Mouse (Mus musculus): ENCODE measurements around the gene Pafah1b3. TPM values are rescaled to one million over a fixed set of nuclear protein-coding genes. Genes with fewer than 3 reads are reported as not detected.

The Pafah1b3 gene
- polyA plus RNA-seq, 1 experiment from 2014 or later = 635 TPM

- Histone ChIP-seq H3K4me3 (ENCODE audit: low read depth, low read length) (no peak overlapping the region), H3K27me3 (replicated peaks; ENCODE audit: control insufficient read depth, insufficient read depth, low read length) (peaks cover 27% of the 10 kb centered on the region), H3K27ac (ENCODE audit: low read depth, low read length) (no peak overlapping the region), H3K9me3 (replicated peaks; ENCODE audit: control insufficient read depth, low read length) (no peaks in the 10 kb centered on the region), H3K36me3 (ENCODE audit: control insufficient read depth, insufficient read depth, low read length) (no peaks in the 10 kb centered on the region), H3K4me1 (ENCODE audit: control insufficient read depth, insufficient read depth, low read length) (0 out of 2 replicates have a peak, but pooled peaks cover 4% of the 10 kb centered on the region), H3K4me2 (ENCODE audit: low read length) (no peak overlapping the region), H3K9ac (ENCODE audit: low read length) (no peak overlapping the region)
- no peak for ATAC-seq
- DNase-seq (ENCODE audit: low spot score) = no peak
- 55% methylated on average over 17 of the region's 17 CpGs for WGBS
These were observed 11.0 kb upstream of the Pafah1b3 start for GRCm38 (mm10) chr7:25308702-25309318.

GRCm38 (mm10) chr7:25306614-25306996, 8.8 kb upstream of the Pafah1b3 start:
- H3K27me3 ChIP-seq (replicated peaks; ENCODE audit: control insufficient read depth, insufficient read depth, low read length) = peaks cover 7% of the 10 kb centered on the region; the same call in 1 of the 2 replicates

DNA sequence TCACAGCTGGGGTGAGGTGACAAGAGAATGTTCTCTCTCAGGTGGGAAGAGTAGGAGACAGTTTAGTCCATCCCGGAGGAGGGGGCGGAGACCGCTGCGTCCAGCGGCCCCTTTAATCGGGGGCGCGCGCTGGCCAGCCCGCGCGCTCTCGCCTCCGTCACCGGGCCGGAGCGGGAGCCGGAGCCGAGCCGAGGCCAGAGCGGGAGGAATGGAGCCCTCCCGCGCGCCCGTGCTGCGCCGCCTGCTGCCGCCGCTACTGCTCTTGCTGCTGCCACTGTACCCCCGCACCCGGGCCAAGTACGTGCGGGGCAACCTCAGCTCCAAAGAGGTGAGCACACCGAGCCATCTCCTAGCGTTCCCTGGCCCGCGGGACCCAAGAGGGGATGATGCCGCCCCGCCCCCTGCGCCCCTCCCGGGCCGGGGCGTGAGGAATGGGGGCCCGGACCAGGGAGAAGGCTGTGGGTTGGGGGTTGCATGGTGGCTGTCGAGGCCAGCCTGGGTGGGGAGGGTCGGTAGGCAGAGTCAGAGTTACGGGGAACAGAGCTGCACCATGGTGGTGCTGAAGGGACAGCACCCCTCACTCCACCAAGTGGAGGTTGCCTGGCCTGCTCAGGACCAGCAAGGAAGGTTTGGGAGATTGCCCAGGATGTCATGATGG, 8.3 kb upstream of the Pafah1b3 start, which contains the start of gene Tmem145:
TSS of gene Tmem145 (plus strand) at position 151 of the 658 bp plus-strand sequence.
- ATAC-seq (peak; percentile 78), DNase-seq (ENCODE audit: low spot score) (peak; percentile 69)
- Histone ChIP-seq H3K27ac (ENCODE audit: low read depth, low read length) (peak within 1 kb of the TSS; percentile 85), H3K9me3 (replicated peaks; ENCODE audit: control insufficient read depth, low read length) (no peaks in the 10 kb centered on the region), H3K9ac (ENCODE audit: low read length) (peak within 1 kb of the TSS; percentile 83), H3K27me3 (replicated peaks; ENCODE audit: control insufficient read depth, insufficient read depth, low read length) (peaks cover 2% of the 10 kb centered on the region; the same call in 1 of the 2 replicates), H3K36me3 (ENCODE audit: control insufficient read depth, insufficient read depth, low read length) (no peaks in the 10 kb centered on the region), H3K4me2 (ENCODE audit: low read length) (peak within 1 kb of the TSS; percentile 87), H3K4me3 (ENCODE audit: low read depth, low read length) (peak within 1 kb of the TSS; percentile 62), H3K4me1 (ENCODE audit: control insufficient read depth, insufficient read depth, low read length) (0 out of 2 replicates have a peak, but pooled peaks cover 4% of the 10 kb centered on the region)
- under 1% methylated on average over 43 of the region's 47 CpGs for WGBS

More at GRCm38 (mm10) chr7:25306614-25306996, 8.8 kb upstream of the Pafah1b3 start:
- WGBS = 30% methylated on average over 2 of the region's 2 CpGs
- Histone ChIP-seq H3K4me2 (ENCODE audit: low read length) (peak overlapping the region; percentile 87; the same call in 1 of the 2 replicates), H3K4me1 (ENCODE audit: control insufficient read depth, insufficient read depth, low read length) (0 out of 2 replicates have a peak, but pooled peaks cover 4% of the 10 kb centered on the region), H3K4me3 (ENCODE audit: low read depth, low read length) (peak overlapping the region; percentile 62), H3K9ac (ENCODE audit: low read length) (peak overlapping the region; percentile 83; the same call in 1 of the 2 replicates), H3K36me3 (ENCODE audit: control insufficient read depth, insufficient read depth, low read length) (no peaks in the 10 kb centered on the region), H3K27ac (ENCODE audit: low read depth, low read length) (no peak overlapping the region), H3K9me3 (replicated peaks; ENCODE audit: control insufficient read depth, low read length) (no peaks in the 10 kb centered on the region)
- ATAC-seq (peak; percentile 27; the same call in 1 of the 2 replicates), DNase-seq (ENCODE audit: low spot score) (no peak)

- no peak overlapping the region for H3K27ac ChIP-seq (ENCODE audit: low read depth, low read length)
- H3K4me2 ChIP-seq (ENCODE audit: low read length) = peak overlapping the region; percentile 87
- DNase-seq (ENCODE audit: low spot score) (no peak), ATAC-seq (peak; percentile 41; the same call in 1 of the 2 replicates)
- 0% methylated on average over 2 of the region's 2 CpGs for WGBS
- H3K9me3 ChIP-seq (replicated peaks; ENCODE audit: control insufficient read depth, low read length) = no peaks in the 10 kb centered on the region
- H3K4me3 ChIP-seq (ENCODE audit: low read depth, low read length) = peak overlapping the region; percentile 62
- H3K36me3 ChIP-seq (ENCODE audit: control insufficient read depth, insufficient read depth, low read length) = no peaks in the 10 kb centered on the region
- H3K9ac ChIP-seq (ENCODE audit: low read length) = peak overlapping the region; percentile 83
- H3K27me3 ChIP-seq (replicated peaks; ENCODE audit: control insufficient read depth, insufficient read depth, low read length) = no peaks in the 10 kb centered on the region
- H3K4me1 ChIP-seq (ENCODE audit: control insufficient read depth, insufficient read depth, low read length) = 0 out of 2 replicates have a peak, but pooled peaks cover 4% of the 10 kb centered on the region
These were observed 7.7 kb upstream of the Pafah1b3 start for GRCm38 (mm10) chr7:25305481-25305880.

GRCm38 (mm10) chr7:25303685-25304006, 5.9 kb upstream of the Pafah1b3 start:
- H3K27ac ChIP-seq (ENCODE audit: low read depth, low read length) = no peak overlapping the region
- 0 out of 2 replicates have a peak, but pooled peaks cover 4% of the 10 kb centered on the region for H3K4me1 ChIP-seq (ENCODE audit: control insufficient read depth, insufficient read depth, low read length)
- no peaks in the 10 kb centered on the region for H3K9me3 ChIP-seq (replicated peaks; ENCODE audit: control insufficient read depth, low read length)
- H3K36me3 ChIP-seq (ENCODE audit: control insufficient read depth, insufficient read depth, low read length) = no peaks in the 10 kb centered on the region
- ATAC-seq (no peak), DNase-seq (ENCODE audit: low spot score) (no peak)
- 88% methylated on average over 3 of the region's 3 CpGs for WGBS
- no peak overlapping the region for H3K4me3 ChIP-seq (ENCODE audit: low read depth, low read length)
- no peak overlapping the region for H3K4me2 ChIP-seq (ENCODE audit: low read length)
- no peaks in the 10 kb centered on the region for H3K27me3 ChIP-seq (replicated peaks; ENCODE audit: control insufficient read depth, insufficient read depth, low read length)
- no peak overlapping the region for H3K9ac ChIP-seq (ENCODE audit: low read length)

DNA sequence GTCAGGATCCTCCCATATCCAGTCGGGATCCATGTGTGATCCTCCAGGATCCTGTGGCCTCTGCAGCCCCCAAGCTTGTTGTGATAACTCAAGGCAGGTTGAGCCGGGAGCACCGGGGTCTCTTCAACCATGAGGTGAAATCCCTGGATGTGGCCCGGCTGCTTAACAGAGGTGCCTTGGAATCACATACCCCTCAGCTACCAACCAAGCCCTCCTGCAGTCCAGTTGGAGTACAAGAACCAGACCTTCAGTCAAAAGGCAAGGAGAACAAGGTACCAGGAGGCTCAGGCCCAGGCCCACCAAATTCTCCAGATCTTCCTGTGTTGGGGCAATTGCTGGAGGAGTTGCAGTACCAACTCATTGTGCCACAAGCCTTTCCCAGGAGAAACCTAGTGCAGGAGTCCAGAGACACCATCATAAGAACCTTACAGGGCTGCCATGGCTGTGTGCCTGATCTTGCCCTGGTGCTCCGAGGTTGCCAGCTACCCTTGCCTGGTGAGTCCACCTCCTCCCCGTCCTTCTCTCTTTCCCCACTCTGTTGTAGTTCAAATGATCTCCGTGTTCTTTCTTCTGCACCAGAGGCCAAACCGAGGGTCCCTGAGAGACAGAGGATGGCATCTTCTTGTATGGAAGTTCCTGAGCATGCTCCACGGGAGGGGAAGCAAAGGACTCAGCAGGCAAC, 5.4 kb upstream of the Pafah1b3 start:
- H3K27me3 ChIP-seq (replicated peaks; ENCODE audit: control insufficient read depth, insufficient read depth, low read length) = no peaks in the 10 kb centered on the region
- no peak for DNase-seq (ENCODE audit: low spot score)
- H3K4me2 ChIP-seq (ENCODE audit: low read length) = no peak overlapping the region
- H3K4me3 ChIP-seq (ENCODE audit: low read depth, low read length) = no peak overlapping the region
- H3K9ac ChIP-seq (ENCODE audit: low read length) = no peak overlapping the region
- H3K27ac ChIP-seq (ENCODE audit: low read depth, low read length) = no peak overlapping the region
- ATAC-seq = no peak
- WGBS = 75% methylated on average over 9 of the region's 9 CpGs
- no peaks in the 10 kb centered on the region for H3K9me3 ChIP-seq (replicated peaks; ENCODE audit: control insufficient read depth, low read length)
- H3K4me1 ChIP-seq (ENCODE audit: control insufficient read depth, insufficient read depth, low read length) = 0 out of 2 replicates have a peak, but pooled peaks cover 4% of the 10 kb centered on the region
- H3K36me3 ChIP-seq (ENCODE audit: control insufficient read depth, insufficient read depth, low read length) = no peaks in the 10 kb centered on the region

DNA sequence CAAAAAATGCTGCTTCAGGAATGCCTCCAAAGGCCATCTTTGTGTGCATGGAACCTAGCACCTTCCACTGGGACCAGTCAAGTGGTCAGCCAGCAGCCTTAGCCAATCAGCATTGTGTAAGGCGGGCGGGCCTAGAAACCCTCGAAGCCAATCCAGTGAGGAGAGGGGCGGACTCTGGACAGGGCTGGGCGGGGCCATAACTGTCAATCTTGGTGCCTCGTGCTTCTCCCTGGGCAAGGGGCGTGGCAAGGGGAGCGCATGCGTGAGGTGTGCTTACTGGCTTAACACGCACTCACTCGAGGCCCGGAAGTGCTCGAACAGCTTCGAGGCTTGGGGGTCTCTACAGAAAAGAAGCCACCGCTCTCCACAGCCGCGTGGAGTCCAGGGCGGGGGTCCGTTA, 3.3 kb upstream of the Pafah1b3 start, which contains the start of gene Prr19:
TSS of gene Prr19 (plus strand) at position 349 of the 400 bp plus-strand sequence.
- Histone ChIP-seq H3K27me3 (replicated peaks; ENCODE audit: control insufficient read depth, insufficient read depth, low read length) (no peaks in the 10 kb centered on the region), H3K9ac (ENCODE audit: low read length) (no peak within 1 kb of the TSS), H3K36me3 (ENCODE audit: control insufficient read depth, insufficient read depth, low read length) (peaks cover 2% of the 10 kb centered on the region; the same call in 1 of the 2 replicates), H3K4me2 (ENCODE audit: low read length) (no peak within 1 kb of the TSS), H3K9me3 (replicated peaks; ENCODE audit: control insufficient read depth, low read length) (no peaks in the 10 kb centered on the region), H3K27ac (ENCODE audit: low read depth, low read length) (no peak within 1 kb of the TSS), H3K4me1 (ENCODE audit: control insufficient read depth, insufficient read depth, low read length) (peaks cover 12% of the 10 kb centered on the region; the same call in 1 of the 2 replicates), H3K4me3 (ENCODE audit: low read depth, low read length) (no peak within 1 kb of the TSS)
- DNase-seq (ENCODE audit: low spot score) (peak; percentile 64), ATAC-seq (no peak)
- WGBS = 70% methylated on average over 19 of the region's 19 CpGs

GRCm38 (mm10) chr7:25296945-25297453, 787 bp downstream of the Pafah1b3 start:
- ATAC-seq (peak; percentile 32; the same call in 1 of the 2 replicates), DNase-seq (ENCODE audit: low spot score) (no peak)
- H3K27ac ChIP-seq (ENCODE audit: low read depth, low read length) = peak overlapping the region; percentile 96
- peak overlapping the region; percentile 78 for H3K4me2 ChIP-seq (ENCODE audit: low read length)
- peak overlapping the region; percentile 92 for H3K9ac ChIP-seq (ENCODE audit: low read length)
- H3K36me3 ChIP-seq (ENCODE audit: control insufficient read depth, insufficient read depth, low read length) = peaks cover 42% of the 10 kb centered on the region
- peak overlapping the region; percentile 86 for H3K4me3 ChIP-seq (ENCODE audit: low read depth, low read length)
- WGBS = under 1% methylated on average over 21 of the region's 21 CpGs
- no peaks in the 10 kb centered on the region for H3K9me3 ChIP-seq (replicated peaks; ENCODE audit: control insufficient read depth, low read length)
- peaks cover 11% of the 10 kb centered on the region; the same call in 1 of the 2 replicates for H3K4me1 ChIP-seq (ENCODE audit: control insufficient read depth, insufficient read depth, low read length)
- H3K27me3 ChIP-seq (replicated peaks; ENCODE audit: control insufficient read depth, insufficient read depth, low read length) = no peaks in the 10 kb centered on the region
